Mouse (Mus musculus) B cell, adult 67 days (primary cell): ENCODE data around the gene Vti1a. TPM values are rescaled to one million over a fixed set of nuclear protein-coding genes. Genes with fewer than 3 reads are reported as not detected.

Source experiments
- total RNA-seq, 2 experiments: library from RNA; stranded (reverse); gene quantifications; 4 replicates each; pipeline ENCODE4 v1.2.4; 2023

Gene Vti1a
- total RNA-seq: 10 to 100 TPM; 42.5 to 47.2 TPM

GRCm38 (mm10) chr19:55316109-55316714 is at the start of gene Vti1a:
Gene Vti1a, plus strand, starts transcription at chr19:55316295.

GRCm38 (mm10) chr19:55315452-55316108 is 515 bp upstream of the Vti1a start, which contains the start of gene Zdhhc6:
Gene Zdhhc6, minus strand, starts transcription at chr19:55316032.

Other genes with a start within 250 kb of the Vti1a start
- 10 to 100 TPM in 1 of 2 experiments, 1 to 10 TPM in 1; 8.7 to 11.5 TPM for gene Gpam, start 189.1 kb upstream of the Vti1a start, total RNA-seq
- not detected for gene Tectb, start 135.6 kb upstream of the Vti1a start, total RNA-seq
- gene Gucy2g, start 75.1 kb upstream of the Vti1a start, total RNA-seq: not detected
- gene Acsl5, start 64.4 kb upstream of the Vti1a start, total RNA-seq: 10 to 100 TPM; 44.1 to 45.7 TPM
- gene Zdhhc6, start 263 bp upstream of the Vti1a start, total RNA-seq: 10 to 100 TPM; 34.7 to 48.1 TPM